Mouse (Mus musculus) stomach, postnatal 0 days (tissue): ENCODE measurements around the gene Med24. TPM values are rescaled to one million over a fixed set of nuclear protein-coding genes. Genes with fewer than 3 reads are reported as not detected.
A peak's percentile ranks its signal among the peaks of the same experiment; 100 is the strongest.
"Not testable (repeated sequence)": the region's sequence is repeated elsewhere in the genome, so short reads cannot be mapped to it uniquely, and the experiment has no call there.

Source experiments
- ATAC-seq: fragments of 200-750 bp; cut with Nextera tagmentation; 2 replicates; pipeline ENCODE4 v1.8.0; 2017; ENCODE audit not compliant: low FRiP score, low TSS enrichment
- DNase-seq: peaks from one replicate; pipeline ENCODE4 v3.0.0-alpha.2; 2016; ENCODE audit warnings: low spot score
- H3K27ac ChIP-seq: fragments of 300-500 bp; sonication (generic); replicated peaks from 2 replicates; pipeline ENCODE4 v1.5.1; 2014; ENCODE audit warnings: mild to moderate bottlenecking, control low read depth
- H3K27me3 ChIP-seq: fragments of 300-500 bp; sonication (generic); 2 replicates; pipeline ENCODE4 v1.6.1; 2014; ENCODE audit warnings: low read length; ENCODE audit not compliant: control insufficient read depth, insufficient read depth
- H3K36me3 ChIP-seq: fragments of 300-500 bp; sonication (generic); 2 replicates; pipeline ENCODE4 v1.6.1; 2014; ENCODE audit warnings: low read length, mixed read lengths; ENCODE audit not compliant: control insufficient read depth, insufficient read depth
- H3K4me1 ChIP-seq: fragments of 300-500 bp; sonication (generic); replicated peaks from 2 replicates; pipeline ENCODE4 v1.6.1; 2014; ENCODE audit warnings: antibody characterized with exemption; ENCODE audit not compliant: control insufficient read depth, insufficient read depth
- H3K4me2 ChIP-seq: fragments of 300-500 bp; sonication (generic); replicated peaks from 2 replicates; pipeline ENCODE4 v1.6.1; 2014; ENCODE audit warnings: low read depth, mild to moderate bottlenecking, control low read depth, moderate library complexity
- H3K4me3 ChIP-seq: fragments of 300-500 bp; sonication (generic); 2 replicates; pipeline ENCODE4 v1.5.1; 2014; ENCODE audit warnings: low read depth, low read length, control low read depth
- H3K9ac ChIP-seq: fragments of 300-500 bp; sonication (generic); 2 replicates; pipeline ENCODE4 v1.6.1; 2014; ENCODE audit warnings: mild to moderate bottlenecking, low read length, control low read depth, mixed read lengths
- H3K9me3 ChIP-seq: fragments of 300-500 bp; sonication (generic); 2 replicates; pipeline ENCODE4 v1.6.1; 2016; ENCODE audit warnings: low read length; ENCODE audit not compliant: control insufficient read depth
- CTCF ChIP-seq: IDR thresholded peaks from 2 replicates; pipeline ENCODE4 v1.5.1; 2016; ENCODE audit warnings: antibody characterized with exemption, low read depth, mild to moderate bottlenecking, moderate library complexity
- EP300 ChIP-seq: optimal IDR thresholded peaks from 2 replicates; pipeline ENCODE3; 2016; ENCODE audit warnings: antibody characterized with exemption
- WGBS: fragments of 180-500 bp; shearing (Covaris S2); extraction: QIAGEN DNeasy Blood & Tissue Kit; methylation state at CpG from one replicate; pipeline ENCODE4 v1.1.7; 2014; 5-methylcytosine and 5-hydroxymethylcytosine counted together
- polyA plus RNA-seq: library from polyadenylated mRNA; unstranded; fragments of >200 nt; fragmentation: Nextera tagmentation; extraction: Ambion mirVana; gene quantifications from 2 replicates; pipeline ENCODE4 v1.2.1, GENCODE M21; 2015

Med24 gene
- polyA plus RNA-seq, 1 experiment from 2014 or later, result 16.5 TPM

GRCm38 (mm10) chr11:98738428-98738911, 9.2 kb upstream of the Med24 start:
- DNase-seq, result no peak
- ATAC-seq, result no peak
- Histone ChIP-seq H3K4me1 (peaks cover 7% of the 10 kb centered on the region; the same call in 1 of the 2 replicates), H3K9me3 (no peaks in the 10 kb centered on the region), H3K4me3 (no peak overlapping the region), H3K36me3 (no peaks in the 10 kb centered on the region), H3K27me3 (no peaks in the 10 kb centered on the region), H3K9ac (no peak overlapping the region), H3K27ac (no peak overlapping the region), H3K4me2 (no peak overlapping the region)
- TF ChIP-seq EP300 (no peak), CTCF (no peak)
- WGBS, result 63% methylated on average over 4 of the region's 4 CpGs

DNA sequence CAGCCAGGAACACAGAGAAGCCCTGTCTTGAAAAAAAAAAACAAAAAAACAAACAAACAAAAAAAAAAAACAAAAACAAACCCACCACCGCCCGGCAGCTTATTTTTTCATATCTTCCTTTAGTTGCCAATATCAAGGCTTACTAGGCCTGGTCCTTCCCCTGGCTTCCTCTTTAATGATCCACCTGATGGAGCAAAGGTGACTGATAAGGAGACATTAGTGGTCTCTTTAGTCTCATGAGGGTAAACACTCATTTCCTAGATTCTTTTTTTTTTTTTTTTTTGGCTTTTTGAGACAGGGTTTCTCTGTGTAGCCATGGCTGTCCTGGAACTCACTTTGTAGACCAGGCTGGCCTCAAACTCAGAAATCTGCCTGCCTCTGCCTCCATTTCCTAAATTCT, 8.0 kb upstream of the Med24 start:
- H3K36me3 ChIP-seq, DNase-seq, H3K4me1 ChIP-seq, H3K9ac ChIP-seq, H3K4me3 ChIP-seq, H3K9me3 ChIP-seq, H3K27me3 ChIP-seq, H3K4me2 ChIP-seq, ATAC-seq, H3K27ac ChIP-seq: not testable (repeated sequence)
- 92% methylated on average over 2 of the region's 2 CpGs for WGBS

DNA sequence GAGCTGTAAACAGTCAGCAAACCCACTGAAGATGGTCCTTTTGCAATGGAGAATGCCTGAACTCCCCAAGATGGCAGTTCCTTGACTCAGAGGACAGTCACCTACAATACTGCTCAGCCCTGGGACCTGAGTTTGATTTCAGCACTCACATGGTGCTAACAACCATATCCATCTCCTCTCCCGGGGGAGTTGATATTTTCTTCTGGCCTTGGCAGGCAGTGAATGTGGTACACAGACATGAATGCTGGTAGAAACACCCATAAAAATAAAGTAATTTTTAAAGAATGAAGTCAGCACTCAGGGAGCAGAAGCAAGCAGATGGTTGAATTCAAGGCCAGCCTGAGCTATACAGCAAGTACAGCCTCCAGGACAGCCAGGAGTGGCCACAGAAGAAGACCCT, 6.9 kb upstream of the Med24 start:
- ATAC-seq, result no peak
- Histone ChIP-seq H3K27me3 (no peaks in the 10 kb centered on the region), H3K4me3 (no peak overlapping the region), H3K9ac (no peak overlapping the region), H3K4me2 (no peak overlapping the region), H3K36me3 (no peaks in the 10 kb centered on the region), H3K9me3 (no peaks in the 10 kb centered on the region), H3K4me1 (0 out of 2 replicates have a peak, but pooled peaks cover 4% of the 10 kb centered on the region), H3K27ac (no peak overlapping the region)
- 82% methylated on average over 1 of the region's 1 CpGs for WGBS
- no peak for DNase-seq
- TF ChIP-seq EP300, result no peak
- TF ChIP-seq CTCF, result no peak

GRCm38 (mm10) chr11:98735111-98735510, 5.9 kb upstream of the Med24 start:
- TF ChIP-seq CTCF (no peak), EP300 (no peak)
- H3K4me1 ChIP-seq, result 0 out of 2 replicates have a peak, but pooled peaks cover 4% of the 10 kb centered on the region
- 88% methylated on average over 4 of the region's 4 CpGs for WGBS
- H3K27me3 ChIP-seq, result no peaks in the 10 kb centered on the region
- ATAC-seq (no peak), DNase-seq (no peak)
- H3K4me2 ChIP-seq, result no peak overlapping the region
- no peak overlapping the region for H3K27ac ChIP-seq
- no peaks in the 10 kb centered on the region for H3K36me3 ChIP-seq
- H3K4me3 ChIP-seq, result no peak overlapping the region
- no peaks in the 10 kb centered on the region for H3K9me3 ChIP-seq
- H3K9ac ChIP-seq, result no peak overlapping the region

DNA sequence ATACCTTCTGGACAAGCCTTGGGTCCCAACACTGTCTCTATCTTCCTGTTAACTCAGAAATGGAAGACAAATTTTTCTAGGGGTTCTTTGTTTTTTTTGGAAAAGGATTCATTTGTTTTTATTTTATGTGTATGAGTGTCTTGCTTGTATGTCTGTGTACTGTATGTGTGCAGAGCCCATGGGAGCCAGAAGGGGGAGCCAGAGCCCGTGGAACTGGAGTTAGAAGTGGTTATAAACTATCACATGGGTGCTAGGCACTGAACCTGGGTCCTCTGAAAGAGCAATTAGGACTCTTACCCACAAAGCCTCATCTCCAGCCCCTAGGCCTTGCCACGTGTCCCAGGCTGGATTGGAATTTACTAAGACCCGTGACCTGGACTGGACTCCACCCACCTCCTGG, 4.8 kb upstream of the Med24 start:
- ATAC-seq, result no peak
- H3K9ac ChIP-seq, result no peak overlapping the region
- 74% methylated on average over 3 of the region's 3 CpGs for WGBS

DNA sequence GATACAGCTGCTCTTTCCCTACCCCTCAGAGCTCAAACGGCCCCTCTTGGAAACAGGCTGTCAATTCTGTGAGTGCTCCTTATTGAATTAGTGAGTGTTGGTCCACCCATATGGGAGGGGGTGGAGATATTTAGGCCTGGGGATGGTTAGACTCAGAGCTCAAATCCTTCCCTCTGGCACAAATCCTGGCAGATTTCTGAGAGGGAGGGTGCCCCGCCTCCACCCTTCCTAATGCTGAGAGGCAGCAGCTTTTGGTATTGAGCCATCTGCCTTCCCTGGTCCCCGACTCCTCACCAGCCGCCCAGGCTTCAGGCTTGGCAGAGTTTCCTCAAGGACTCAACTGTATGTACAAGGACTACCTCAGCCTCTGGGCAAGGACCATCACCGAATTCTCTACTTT, 1.9 kb upstream of the Med24 start:
- Histone ChIP-seq H3K9ac (no peak overlapping the region), H3K27me3 (no peaks in the 10 kb centered on the region), H3K36me3 (peaks cover 4% of the 10 kb centered on the region; the same call in 1 of the 2 replicates), H3K4me2 (no peak overlapping the region), H3K9me3 (no peaks in the 10 kb centered on the region), H3K4me1 (no peaks in the 10 kb centered on the region), H3K27ac (peak overlapping the region; percentile 41; the same call in 1 of the 2 replicates), H3K4me3 (no peak overlapping the region)
- no peak for ATAC-seq
- TF ChIP-seq EP300 (no peak), CTCF (no peak)
- DNase-seq, result no peak
- WGBS, result 37% methylated on average over 5 of the region's 5 CpGs

More for the DNA sequence above, 4.8 kb upstream of the Med24 start:
- Histone ChIP-seq H3K9me3 (no peaks in the 10 kb centered on the region), H3K4me1 (no peaks in the 10 kb centered on the region), H3K27me3 (no peaks in the 10 kb centered on the region), H3K4me3 (no peak overlapping the region), H3K27ac (no peak overlapping the region), H3K4me2 (no peak overlapping the region), H3K36me3 (no peaks in the 10 kb centered on the region)
- DNase-seq, result no peak
- peak; percentile 39; the same call in 1 of the 2 replicates for TF ChIP-seq CTCF
- TF ChIP-seq EP300, result no peak
